Mouse (Mus musculus): ENCODE measurements around the gene Smad6.

GRCm38 (mm10) chr9:63959129-63959932, 62.5 kb downstream of the Smad6 start:
- TF ChIP-seq GATA1 (IDR thresholded peaks at IDR 0.05; ENCODE audit: low read length) (no peak), TAL1 (IDR thresholded peaks at IDR 0.05; ENCODE audit: low read length) (no peak)

All from erythroblast, embryonic 14.5 days (primary cell).